10 mouse cellular contexts compared by ENCODE assay signal in the genomic region with DNA sequence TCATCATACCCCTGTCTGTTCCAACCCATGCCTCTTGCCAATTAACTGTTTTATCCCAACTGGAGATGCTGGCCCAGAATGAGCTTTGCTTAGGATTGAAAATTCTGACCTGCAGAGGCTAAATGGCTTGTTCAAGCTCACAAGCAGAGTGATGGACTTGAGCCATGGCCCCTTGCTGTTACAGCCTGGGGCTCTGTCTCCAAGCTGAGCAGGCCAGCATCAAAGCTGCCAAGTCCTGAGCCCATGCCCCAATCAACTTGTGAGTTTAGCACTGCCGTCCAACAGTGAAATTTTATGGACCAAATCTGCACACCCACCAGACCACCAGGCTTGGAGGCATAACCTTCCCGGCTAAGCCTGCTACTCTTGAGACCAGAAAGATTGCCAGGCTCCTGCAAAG.
A peak's percentile ranks its signal among the peaks of the same experiment; 100 is the strongest.
DNase-seq lines count a peak whose midpoint lies in the region; ATAC-seq lines count a peak whose summit lies in the region.
"Had no signal": no experiment of that assay in that cellular context is flagged by ENCODE, and none has a peak within 500 bp of the region (broad histone marks: within the 10 kb centered on the region; RNA-seq: fewer than 3 reads in every experiment).

No protein-coding gene starts in this region.

- no peak for DNase-seq in neural tube, embryonic 10.5 days (ENCODE audit: extremely low spot score, low spot score)
- DNase-seq in embryonic facial prominence, embryonic 14.5 days (ENCODE audit: low spot score): no peak
- no peak for DNase-seq in embryo, embryonic 11 days
- no peak for DNase-seq in adrenal gland, postnatal 10 days
- no peak for DNase-seq in spleen, postnatal 14 days (ENCODE audit: low spot score in 2 of 2)
- DNase-seq: lung, embryonic 14.5 days had no signal

- 15% methylated on average over 2 of the region's 2 CpGs for WGBS in neural tube, embryonic 12.5 days
- WGBS in embryonic facial prominence, embryonic 14.5 days: 50% methylated on average over 2 of the region's 2 CpGs
- WGBS in limb, embryonic 13.5 days: 23% methylated on average over 2 of the region's 2 CpGs
- WGBS in neural tube, embryonic 15.5 days: 11% methylated on average over 2 of the region's 2 CpGs

- H3K4me2 ChIP-seq in neural tube, embryonic 12.5 days (replicated peaks): peak overlapping the region; percentile 59
- H3K4me2 ChIP-seq in embryonic facial prominence, embryonic 14.5 days (ENCODE audit: low read depth, low read length): peak overlapping the region; percentile 11; the same call in 1 of the 2 replicates
- H3K4me2 ChIP-seq in limb, embryonic 13.5 days (replicated peaks): peak overlapping the region; percentile 47
- H3K4me2 ChIP-seq in neural tube, embryonic 15.5 days: peak overlapping the region; percentile 56
- H3K4me2 ChIP-seq: lung, embryonic 14.5 days had no signal

- H3K27ac ChIP-seq in neural tube, embryonic 12.5 days: no peak overlapping the region
- H3K27ac ChIP-seq in embryonic facial prominence, embryonic 14.5 days (replicated peaks; ENCODE audit: low read depth, low read length): no peak overlapping the region
- no peak overlapping the region for H3K27ac ChIP-seq in limb, embryonic 13.5 days
- H3K27ac ChIP-seq in neural tube, embryonic 15.5 days (replicated peaks): no peak overlapping the region; the same call in 1 of the 2 replicates
- H3K27ac ChIP-seq: heart, embryonic 10.5 days had no signal

- H3K36me3 ChIP-seq in neural tube, embryonic 12.5 days: peaks cover 7% of the 10 kb centered on the region
- peaks cover 9% of the 10 kb centered on the region; the same call in 1 of the 2 replicates for H3K36me3 ChIP-seq in embryonic facial prominence, embryonic 14.5 days (ENCODE audit: control insufficient read depth, insufficient read depth, low read length)
- H3K36me3 ChIP-seq in limb, embryonic 13.5 days: peaks cover 27% of the 10 kb centered on the region
- H3K36me3 ChIP-seq in neural tube, embryonic 15.5 days: no peaks in the 10 kb centered on the region

- no peak overlapping the region for H3K9ac ChIP-seq in neural tube, embryonic 12.5 days
- no peak overlapping the region for H3K9ac ChIP-seq in embryonic facial prominence, embryonic 14.5 days (ENCODE audit: low read depth, low read length)
- no peak overlapping the region for H3K9ac ChIP-seq in limb, embryonic 13.5 days
- no peak overlapping the region for H3K9ac ChIP-seq in neural tube, embryonic 15.5 days (replicated peaks)
- H3K9ac ChIP-seq: lung, embryonic 14.5 days had no signal

- H3K4me3 ChIP-seq in neural tube, embryonic 12.5 days: no peak overlapping the region
- no peak overlapping the region for H3K4me3 ChIP-seq in embryonic facial prominence, embryonic 14.5 days (ENCODE audit: low read depth, low read length)
- H3K4me3 ChIP-seq in limb, embryonic 13.5 days: no peak overlapping the region
- peak overlapping the region; percentile 33 for H3K4me3 ChIP-seq in neural tube, embryonic 15.5 days (replicated peaks)
- H3K4me3 ChIP-seq: heart, embryonic 10.5 days had no signal

- no peaks in the 10 kb centered on the region for H3K27me3 ChIP-seq in neural tube, embryonic 12.5 days (replicated peaks)
- H3K27me3 ChIP-seq in embryonic facial prominence, embryonic 14.5 days (replicated peaks; ENCODE audit: control insufficient read depth, insufficient read depth, low read length): no peaks in the 10 kb centered on the region
- H3K27me3 ChIP-seq in limb, embryonic 13.5 days: no peaks in the 10 kb centered on the region
- H3K27me3 ChIP-seq in neural tube, embryonic 15.5 days (replicated peaks): no peaks in the 10 kb centered on the region

- H3K4me1 ChIP-seq in neural tube, embryonic 12.5 days: peaks cover 77% of the 10 kb centered on the region
- peaks cover 47% of the 10 kb centered on the region for H3K4me1 ChIP-seq in embryonic facial prominence, embryonic 14.5 days (ENCODE audit: control insufficient read depth, insufficient read depth, low read length)
- H3K4me1 ChIP-seq in limb, embryonic 13.5 days: peaks cover 83% of the 10 kb centered on the region
- H3K4me1 ChIP-seq in neural tube, embryonic 15.5 days: peaks cover 83% of the 10 kb centered on the region

- no peak for ATAC-seq in neural tube, embryonic 12.5 days (ENCODE audit: low FRiP score, low read depth)
- no peak for ATAC-seq in embryonic facial prominence, embryonic 14.5 days (ENCODE audit: low read depth)
- ATAC-seq in limb, embryonic 13.5 days (ENCODE audit: low FRiP score, low read depth): peak; percentile 33; the same call in 1 of the 2 replicates
- ATAC-seq in neural tube, embryonic 15.5 days (ENCODE audit: low FRiP score): no peak

- no peaks in the 10 kb centered on the region for H3K9me3 ChIP-seq in neural tube, embryonic 12.5 days
- no peaks in the 10 kb centered on the region for H3K9me3 ChIP-seq in embryonic facial prominence, embryonic 14.5 days (ENCODE audit: control insufficient read depth, low read length)
- H3K9me3 ChIP-seq in limb, embryonic 13.5 days: peaks cover 3% of the 10 kb centered on the region; the same call in 1 of the 2 replicates
- H3K9me3 ChIP-seq in neural tube, embryonic 15.5 days (replicated peaks): no peaks in the 10 kb centered on the region
- H3K9me3 ChIP-seq: heart, embryonic 10.5 days had no signal
